21 mouse cellular contexts compared by ENCODE assay signal in the genomic region with DNA sequence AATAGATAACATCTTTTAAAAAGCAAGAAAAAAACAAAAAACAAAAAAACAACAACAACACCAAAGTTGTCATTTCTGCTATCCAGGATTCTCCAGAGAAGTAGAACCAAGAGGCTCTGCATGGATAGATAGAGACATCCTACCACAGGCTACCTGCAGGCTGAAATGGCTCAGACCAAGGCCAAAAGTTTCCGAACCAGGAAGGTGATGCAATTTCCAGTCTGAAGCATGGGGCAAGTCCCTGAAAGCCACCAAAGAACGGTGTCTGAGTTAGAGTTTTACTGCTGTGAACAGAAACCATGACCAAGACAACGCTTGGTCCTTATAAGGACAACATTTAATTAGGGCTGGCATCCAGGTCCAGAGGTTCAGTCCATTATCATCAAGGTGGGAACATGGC. TPM values are rescaled to one million over a fixed set of nuclear protein-coding genes. Genes with fewer than 3 reads are reported as not detected.
A peak's percentile ranks its signal among the peaks of the same experiment; 100 is the strongest.
DNase-seq lines count a peak whose midpoint lies in the region; ATAC-seq and TF ChIP-seq lines count a peak whose summit lies in the region.
"Had no signal": no experiment of that assay in that cellular context is flagged by ENCODE, and none has a peak within 500 bp of the region (broad histone marks: within the 10 kb centered on the region; RNA-seq: fewer than 3 reads in every experiment).

No protein-coding gene starts in this region.

- DNase-seq in 416B (ENCODE audit: low read depth) (peak; percentile 66), CH12.LX (ENCODE audit: extremely low read depth) (no peak)
- DNase-seq in embryo, embryonic 9.5 days (ENCODE audit: extremely low spot score) = no peak
- DNase-seq in thymus, postnatal 36 days = no peak
- DNase-seq in midbrain, postnatal 0 days (ENCODE audit: low spot score) = no peak
- DNase-seq in frontal cortex, postnatal 25 days (ENCODE audit: low spot score in 2 of 2) = no peak
- DNase-seq: adrenal gland, adult 2 months; adrenal gland, postnatal 10 days; adrenal gland, postnatal 25 days; B cell, adult 2 months; cerebellum, adult 11 months; cerebellum, adult 8-10 months had no signal

- TF ChIP-seq RAD21 in CH12.LX (IDR thresholded peaks at IDR 0.05; ENCODE audit: low read depth, low read length) = no peak

- H3K9ac ChIP-seq in CH12.LX (ENCODE audit: insufficient read depth, low read depth) = no peak overlapping the region
- no peak overlapping the region for H3K9ac ChIP-seq in midbrain, postnatal 0 days (replicated peaks; ENCODE audit: low read length, poor library complexity, severe bottlenecking)
- H3K9ac ChIP-seq: embryonic facial prominence, embryonic 13.5 days; embryonic facial prominence, embryonic 15.5 days; forebrain, embryonic 12.5 days had no signal

- dilution Hi-C loops in CH12.LX (cut with MboI; ENCODE audit: extremely low pct_ligation_motif_present, extremely low pct_unique_long_range_greater_than_20kb, low sequenced_read_pairs) = no loop called here

- peak; percentile 87 for ATAC-seq in granulocyte monocyte progenitor cell, adult 5-6 weeks (replicated peaks; ENCODE audit: poor library complexity, severe bottlenecking)
- ATAC-seq in megakaryocyte, adult 5-6 weeks (ENCODE audit: poor library complexity, severe bottlenecking) = peak; percentile 77
- ATAC-seq in midbrain, postnatal 0 days (ENCODE audit: low FRiP score) = no peak
- ATAC-seq: CD4-positive, CD25-positive, alpha-beta regulatory T cell, adult 4 months; forebrain, embryonic 14.5 days had no signal

- no peak overlapping the region for H3K4me2 ChIP-seq in CH12.LX (ENCODE audit: insufficient read depth, low read depth, poor library complexity, severe bottlenecking)
- H3K4me2 ChIP-seq in midbrain, postnatal 0 days (ENCODE audit: low read depth, low read length, poor library complexity, severe bottlenecking) = no peak overlapping the region
- H3K4me2 ChIP-seq: embryonic facial prominence, embryonic 13.5 days; embryonic facial prominence, embryonic 15.5 days; forebrain, embryonic 12.5 days had no signal

- no peak for TF ChIP-seq EP300 in CH12.LX (IDR thresholded peaks at IDR 0.05; ENCODE audit: low read length)

- WGBS in midbrain, postnatal 0 days = 88% methylated on average over 3 of the region's 3 CpGs

- peaks cover 6% of the 10 kb centered on the region for H3K9me3 ChIP-seq in CH12.LX (replicated peaks; ENCODE audit: low read length)
- no peaks in the 10 kb centered on the region for H3K9me3 ChIP-seq in midbrain, postnatal 0 days (ENCODE audit: low read length)

- H3K36me3 ChIP-seq in CH12.LX (replicated peaks in 1 of 2; ENCODE audit: control insufficient read depth in 1 of 2, insufficient read depth in 1 of 2, low read length in 1 of 2) = no peaks in the 10 kb centered on the region
- H3K36me3 ChIP-seq in midbrain, postnatal 0 days (ENCODE audit: insufficient read depth, low read length) = no peaks in the 10 kb centered on the region
- H3K36me3 ChIP-seq: embryonic facial prominence, embryonic 13.5 days; embryonic facial prominence, embryonic 15.5 days; forebrain, embryonic 10.5 days; forebrain, embryonic 12.5 days had no signal

- in situ Hi-C loops in CH12.LX (cut with MboI; ENCODE audit: low pct_ligation_motif_present, low pct_unique_long_range_greater_than_20kb, low sequenced_read_pairs) = loop anchor here (10.0 kb wide), 1 partner anchor 206 kb away; no protein-coding TSS in a partner anchor

- H3K27me3 ChIP-seq in CH12.LX (replicated peaks) = no peaks in the 10 kb centered on the region
- no peaks in the 10 kb centered on the region for H3K27me3 ChIP-seq in midbrain, postnatal 0 days (ENCODE audit: insufficient read depth, low read length)
- H3K27me3 ChIP-seq: embryonic facial prominence, embryonic 13.5 days; embryonic facial prominence, embryonic 15.5 days; forebrain, embryonic 12.5 days had no signal

- no peak overlapping the region for H3K4me3 ChIP-seq in CH12.LX (replicated peaks in 1 of 3; ENCODE audit: low read depth in 2 of 3, low read length in 2 of 3, poor library complexity in 1 of 3)
- H3K4me3 ChIP-seq in midbrain, postnatal 0 days (ENCODE audit: low read depth, low read length) = no peak overlapping the region
- H3K4me3 ChIP-seq: embryonic facial prominence, embryonic 13.5 days; embryonic facial prominence, embryonic 15.5 days; erythroblast, embryonic 14.5 days; forebrain, embryonic 10.5 days; forebrain, embryonic 12.5 days had no signal

- TF ChIP-seq POLR2A in CH12.LX (IDR thresholded peaks at IDR 0.05; ENCODE audit: low read depth, low read length) = no peak

- TF ChIP-seq CTCF in CH12.LX (conservative IDR thresholded peaks at IDR 0.05 in 1 of 2, IDR thresholded peaks at IDR 0.05 in 1 of 2; ENCODE audit: low read depth in 2 of 2, low read length in 2 of 2) = no peak
- TF ChIP-seq CTCF in midbrain, postnatal 0 days (IDR thresholded peaks at IDR 0.05) = no peak

- H3K27ac ChIP-seq in CH12.LX (ENCODE audit: insufficient read depth, low read depth) = no peak overlapping the region
- no peak overlapping the region for H3K27ac ChIP-seq in midbrain, postnatal 0 days (ENCODE audit: low read depth, low read length)
- H3K27ac ChIP-seq: embryonic facial prominence, embryonic 13.5 days; embryonic facial prominence, embryonic 15.5 days; forebrain, embryonic 10.5 days; forebrain, embryonic 12.5 days had no signal

- H3K79me2 ChIP-seq in CH12.LX (replicated peaks; ENCODE audit: control insufficient read depth, extremely low read depth, insufficient read depth, poor library complexity, severe bottlenecking) = no peaks in the 10 kb centered on the region

- peaks cover 6 to 27% of the 10 kb centered on the region in 2 experiments; a peak in 3 of 4 replicates for H3K4me1 ChIP-seq in CH12.LX (ENCODE audit: control insufficient read depth in 1 of 2, insufficient read depth in 2 of 2)
- H3K4me1 ChIP-seq in midbrain, postnatal 0 days (ENCODE audit: insufficient read depth, low read length) = no peaks in the 10 kb centered on the region
- H3K4me1 ChIP-seq: forebrain, embryonic 12.5 days had no signal

TF ChIP-seq in CH12.LX, 34 proteins besides CTCF, POLR2A, EP300 and RAD21:
- no peak for TF ChIP-seq ZNF384 (IDR thresholded peaks at IDR 0.05; ENCODE audit: low read depth, low read length)
- no peak for TF ChIP-seq PAX5 (IDR thresholded peaks at IDR 0.05; ENCODE audit: low read length)
- TF ChIP-seq IRF4 (IDR thresholded peaks at IDR 0.05; ENCODE audit: low read depth, low read length) = peak; percentile 25; the same call in 1 of the 2 replicates
- 0 out of 2 replicates have a peak, but pooled peaks have one; percentile 34 for TF ChIP-seq ELF1 (IDR thresholded peaks at IDR 0.05; ENCODE audit: low read depth, low read length)
- TF ChIP-seq NELFE (IDR thresholded peaks at IDR 0.05; ENCODE audit: low read depth, low read length) = no peak
TF ChIP-seq in CH12.LX: peak in this region for 2.

RNA-seq across cellular contexts. Expression of gene Tmsb10, which starts 10.2 kb away (rescaled TPM):
- 223 and 253 TPM in 2 replicates for total RNA-seq in CH12.LX (2012; rRNA removed)
- total RNA-seq in CH12.LX (2014; rRNA removed) = 277 and 379 TPM in 2 replicates
- 479 and 722 TPM in 2 replicates for polyA plus RNA-seq in CH12.LX (2012; ENCODE audit: insufficient read length, low read depth)
- 601 and 668 TPM in 2 replicates for total RNA-seq in granulocyte monocyte progenitor cell, adult 5-6 weeks (2014; fragmentation: Nextera tagmentation)
- total RNA-seq in granulocyte monocyte progenitor cell, adult 5-6 weeks (2017) = 357 and 410 TPM in 2 replicates
- 3,978 and 3,999 TPM in 2 replicates for total RNA-seq in megakaryocyte, adult 5-6 weeks (2015)
- 2,780 and 3,394 TPM in 2 replicates for total RNA-seq in megakaryocyte, adult 5-6 weeks (2017)
- total RNA-seq in midbrain, postnatal 0 days (2014; rRNA removed) = 504 and 572 TPM in 2 replicates
- 6,498 and 6,879 TPM in 2 replicates for polyA plus RNA-seq in midbrain, postnatal 0 days (2015; fragmentation: Nextera tagmentation; extraction: Ambion mirVana)

RNA-seq across cellular contexts. Expression of gene Kcmf1, which starts 48.6 kb away (rescaled TPM):
- total RNA-seq in CH12.LX (2012; rRNA removed) (82.5 and 108 TPM in 2 replicates), CH12.LX (2014; rRNA removed) (97.6 and 98.0 TPM in 2 replicates)
- polyA plus RNA-seq in CH12.LX (2012; ENCODE audit: insufficient read length, low read depth) = 161 and 207 TPM in 2 replicates
- 46.3 TPM in 2 replicates for total RNA-seq in granulocyte monocyte progenitor cell, adult 5-6 weeks (2014; fragmentation: Nextera tagmentation)
- total RNA-seq in granulocyte monocyte progenitor cell, adult 5-6 weeks (2017) = 101 and 122 TPM in 2 replicates
- 81.0 and 110 TPM in 2 replicates for total RNA-seq in megakaryocyte, adult 5-6 weeks (2015)
- 100 and 110 TPM in 2 replicates for total RNA-seq in megakaryocyte, adult 5-6 weeks (2017)
- total RNA-seq in midbrain, postnatal 0 days (2014; rRNA removed) = 70.9 and 74.2 TPM in 2 replicates
- 45.5 and 52.8 TPM in 2 replicates for polyA plus RNA-seq in midbrain, postnatal 0 days (2015; fragmentation: Nextera tagmentation; extraction: Ambion mirVana)
